Mouse (Mus musculus) C3H10T1/2 (cell line): ENCODE results near the gene Pacsin3. TPM values are rescaled to one million over a fixed set of nuclear protein-coding genes. Genes with fewer than 3 reads are reported as not detected.

Source experiments
- polyA plus RNA-seq, 2 experiments: library from polyadenylated mRNA; unstranded; fragments of >200 nt; fragmentation: generic; extraction: Trizol; gene quantifications; one replicate each; pipeline ENCODE4 v1.2.1; 2012; ENCODE audit warnings: missing spikeins in 2 of 2

Gene Pacsin3
- polyA plus RNA-seq = 10 to 100 TPM; 20.4 to 37.9 TPM

DNA sequence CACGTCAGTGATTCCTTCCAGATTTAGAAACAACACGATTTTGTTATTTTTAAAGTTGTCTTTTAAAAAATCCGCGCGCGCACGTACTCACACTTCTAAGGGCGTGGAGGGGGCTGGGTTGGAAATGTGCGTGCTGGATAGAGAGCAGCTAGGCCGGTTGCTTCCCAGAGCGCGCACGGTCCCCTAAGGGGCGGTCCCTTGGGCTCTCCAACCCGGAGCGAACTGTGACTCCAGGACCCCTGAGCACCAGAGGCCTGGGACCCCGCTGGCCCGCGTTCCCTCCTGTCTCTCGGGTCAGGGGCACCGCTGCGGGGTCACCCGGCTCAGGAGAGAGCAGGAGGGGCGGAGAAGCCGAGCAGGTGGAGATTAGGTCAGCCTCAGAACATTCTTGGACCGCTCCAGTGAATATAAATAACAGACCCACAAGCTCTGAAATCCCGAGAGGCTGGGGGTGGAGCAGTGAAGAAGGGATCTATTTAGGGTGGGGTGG, at the start of gene Pacsin3:
Gene Pacsin3, plus strand, starts transcription at position 294 of the 490 bp plus-strand sequence.

DNA sequence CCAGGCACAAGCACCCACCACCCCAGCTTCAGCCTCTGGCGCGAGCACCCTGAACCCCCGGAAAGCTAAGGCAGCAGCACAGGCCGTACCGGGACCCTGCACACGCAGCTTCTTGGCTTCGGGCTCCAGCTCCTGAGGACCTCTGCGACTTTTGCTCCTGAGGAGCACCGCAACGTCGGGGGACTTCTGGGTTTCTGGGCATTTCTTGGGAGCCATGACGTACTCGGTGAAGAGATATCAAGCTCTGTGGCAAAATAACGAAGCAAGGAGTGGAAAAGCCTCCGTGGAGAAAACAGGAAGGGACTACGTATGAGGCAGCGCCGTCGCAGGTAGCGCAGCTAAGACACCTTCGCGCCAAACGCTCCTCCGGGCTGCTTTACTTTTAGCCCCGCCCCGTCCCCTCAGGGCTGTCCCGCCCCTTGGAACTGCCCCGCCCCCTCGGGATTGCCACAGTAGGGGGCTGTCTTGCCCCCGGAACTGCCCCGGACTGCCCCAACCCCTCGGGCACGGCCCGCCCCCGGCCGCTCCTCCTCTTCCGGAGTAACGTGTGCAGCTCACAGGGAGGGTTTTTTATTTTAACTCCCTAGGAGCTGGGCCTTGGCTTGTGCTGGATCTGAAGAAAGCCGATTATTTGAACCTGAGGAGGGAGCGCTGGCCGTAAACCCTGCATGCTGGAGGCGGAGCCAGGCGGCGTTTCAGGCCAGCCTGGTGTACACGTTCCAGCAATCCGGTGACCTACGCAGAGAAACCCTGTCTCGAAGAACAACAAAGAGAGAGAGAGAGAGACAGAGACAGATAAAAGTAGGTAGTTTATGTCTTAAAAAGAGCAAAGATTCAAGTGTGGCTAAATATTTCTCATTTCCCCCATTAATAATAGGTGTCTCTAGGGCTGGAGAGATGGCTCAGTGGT, 18.9 kb upstream of the Pacsin3 start, which contains the start of gene Ddb2:
Gene Ddb2, minus strand, starts transcription at position 382 of the 910 bp plus-strand sequence.

GRCm38 (mm10) chr2:91264711-91265681, 9.2 kb downstream of the Pacsin3 start, which contains the start of gene Arfgap2:
Gene Arfgap2 (plus strand): TSS chr2:91264974.

Other genes with a start within 250 kb of the Pacsin3 start
- 1 to 10 TPM in 1 of 2 experiments, under 1 TPM in 1; 0.73 to 2.1 TPM for gene Rapsn, start 220.3 kb upstream of the Pacsin3 start, polyA plus RNA-seq
- gene Psmc3, start 201.9 kb upstream of the Pacsin3 start, polyA plus RNA-seq = 100 to 1,000 TPM; 217 to 272 TPM
- 10 to 100 TPM; 32.7 to 63.7 TPM for gene Slc39a13, start 185.5 kb upstream of the Pacsin3 start, polyA plus RNA-seq
- gene Spi1, start 173.6 kb upstream of the Pacsin3 start, polyA plus RNA-seq = under 1 TPM in 1 of 2 experiments, not detected in 1; 0.04 TPM
- gene Mybpc3, start 137.8 kb upstream of the Pacsin3 start, polyA plus RNA-seq = under 1 TPM in 1 of 2 experiments, not detected in 1; 0.02 TPM
- gene Madd, start 72.1 kb upstream of the Pacsin3 start, polyA plus RNA-seq = 1 to 10 TPM; 1.8 to 6.0 TPM
- under 1 TPM; 0.14 to 0.42 TPM for gene Nr1h3, start 53.1 kb upstream of the Pacsin3 start, polyA plus RNA-seq
- gene Acp2, start 53.1 kb upstream of the Pacsin3 start, polyA plus RNA-seq = 10 to 100 TPM in 1 of 2 experiments, 1 to 10 TPM in 1; 3.2 to 18.6 TPM
- 1 to 10 TPM in 1 of 2 experiments, under 1 TPM in 1; 0.44 to 3.9 TPM for gene Ddb2, start 19.0 kb upstream of the Pacsin3 start, polyA plus RNA-seq
- 10 to 100 TPM; 42.7 to 46.6 TPM for gene Arfgap2, start 9.0 kb downstream of the Pacsin3 start, polyA plus RNA-seq
- 10 to 100 TPM; 23.8 to 52.5 TPM for gene 1110051M20Rik, start 188.8 kb downstream of the Pacsin3 start, polyA plus RNA-seq
- gene Lrp4, start 201.6 kb downstream of the Pacsin3 start, polyA plus RNA-seq = 1 to 10 TPM in 1 of 2 experiments, under 1 TPM in 1; 0.07 to 2.7 TPM